Mouse (Mus musculus) skeletal muscle tissue, postnatal 0 days (tissue): ENCODE measurements around the gene 4930535I16Rik. TPM values are rescaled to one million over a fixed set of nuclear protein-coding genes. Genes with fewer than 3 reads are reported as not detected.

Source experiments
- polyA plus RNA-seq: library from polyadenylated mRNA; unstranded; fragments of >200 nt; fragmentation: Nextera tagmentation; extraction: Ambion mirVana; gene quantifications from 2 replicates; pipeline ENCODE4 v1.2.1, GENCODE M21; 2015

The 4930535I16Rik gene
- not detected in 2 replicates for polyA plus RNA-seq

DNA sequence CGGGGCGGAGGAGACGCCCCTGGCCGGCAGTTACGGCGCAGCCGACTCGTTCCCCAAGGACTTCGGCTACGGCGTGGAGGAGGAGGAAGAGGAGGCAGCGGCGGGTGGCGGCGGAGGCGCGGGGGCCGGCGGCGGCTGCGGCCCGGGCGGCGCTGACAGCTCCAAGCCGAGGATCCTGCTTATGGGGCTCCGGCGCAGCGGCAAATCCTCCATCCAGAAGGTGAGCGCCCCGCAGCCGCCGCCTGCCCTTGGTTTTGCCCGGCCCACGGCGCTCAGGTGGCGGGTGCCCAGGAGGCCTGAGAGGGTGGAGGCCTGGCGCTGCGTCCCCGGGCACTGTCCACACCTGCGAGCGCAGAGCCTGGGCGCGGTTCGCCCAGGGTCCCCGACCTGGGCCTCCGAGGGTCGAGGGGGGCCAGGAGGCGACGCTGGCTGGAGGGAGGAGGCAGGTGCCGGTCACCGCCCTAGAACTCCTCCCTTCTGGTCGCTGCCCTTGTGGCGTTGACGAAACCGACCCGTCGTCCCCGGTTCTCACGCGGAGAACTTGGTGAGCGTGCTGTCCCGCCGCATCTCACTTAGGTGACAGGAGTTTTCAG, at the start of gene 4930535I16Rik:
Gene 4930535I16Rik, minus strand, starts transcription at position 475 of the 593 bp plus-strand sequence.

DNA sequence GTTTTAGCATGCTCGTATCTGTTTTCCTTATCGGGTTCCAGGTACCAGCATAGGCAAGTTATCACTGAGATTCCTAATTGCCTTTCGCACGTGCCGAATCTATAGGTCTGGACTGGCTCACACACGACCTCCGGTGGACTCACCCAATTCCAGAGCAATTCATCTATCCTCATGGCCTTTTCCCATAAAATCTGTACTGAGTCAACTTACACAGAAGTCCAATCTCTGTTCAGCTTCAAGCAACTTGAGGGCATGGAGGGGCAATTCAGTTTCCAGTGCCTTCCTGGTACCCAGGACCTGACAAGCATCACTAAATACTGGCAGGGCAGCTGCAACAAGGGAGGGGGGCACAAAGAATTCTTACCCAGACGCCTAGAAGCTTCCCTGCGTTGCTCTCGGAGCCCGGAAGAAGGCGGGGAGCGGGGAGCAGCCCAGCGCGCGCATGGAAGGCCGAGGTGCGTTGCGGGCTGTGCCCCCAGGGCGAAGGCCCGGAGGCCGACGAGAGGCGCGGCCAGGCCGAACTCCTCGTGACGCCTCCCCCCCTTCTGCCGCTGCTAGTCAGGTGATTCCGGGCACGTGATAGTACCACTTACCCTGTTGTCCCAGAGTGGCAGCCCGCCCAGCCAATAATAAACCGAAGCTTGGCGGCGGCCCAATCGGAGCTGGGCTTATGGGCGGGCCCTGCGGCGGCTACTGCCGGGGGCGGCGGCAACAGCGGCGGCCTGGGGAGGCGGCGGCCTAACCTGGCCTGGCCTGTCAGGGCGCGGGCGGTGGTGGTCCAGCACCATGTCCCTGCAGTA, 874 bp downstream of the 4930535I16Rik start, which contains the start of gene Rragc:
Gene Rragc, plus strand, starts transcription at position 699 of the 800 bp plus-strand sequence.

GRCm38 (mm10) chr4:123904333-123905125, 13.3 kb downstream of the 4930535I16Rik start, which contains the start of gene Mycbp:
Gene Mycbp, plus strand, starts transcription at chr4:123904832.

Other genes with a start within 250 kb of the 4930535I16Rik start
- gene Macf1, start 233.7 kb downstream of the 4930535I16Rik start, polyA plus RNA-seq = 22.6 and 25.0 TPM in 2 replicates
- 650 and 671 TPM in 2 replicates for gene Ndufs5, start 199.8 kb downstream of the 4930535I16Rik start, polyA plus RNA-seq
- gene Akirin1, start 167.7 kb downstream of the 4930535I16Rik start, polyA plus RNA-seq = 27.8 and 29.2 TPM in 2 replicates
- gene Rhbdl2, start 130.1 kb downstream of the 4930535I16Rik start, polyA plus RNA-seq = 0.36 and 0.76 TPM in 2 replicates
- not detected in 2 replicates for gene 4933427I04Rik, start 58.3 kb downstream of the 4930535I16Rik start, polyA plus RNA-seq
- 72.4 and 92.6 TPM in 2 replicates for gene Mycbp, start 13.2 kb downstream of the 4930535I16Rik start, polyA plus RNA-seq
- 28.5 and 32.4 TPM in 2 replicates for gene Rragc, start 576 bp downstream of the 4930535I16Rik start, polyA plus RNA-seq